Mouse (Mus musculus): ENCODE data around the gene Fermt2. TPM values are rescaled to one million over a fixed set of nuclear protein-coding genes. Genes with fewer than 3 reads are reported as not detected.

The Fermt2 gene
- 88.2 and 99.0 TPM in 2 replicates for polyA plus RNA-seq (2012; rRNA removed; ENCODE audit: low replicate concordance)

DNA sequence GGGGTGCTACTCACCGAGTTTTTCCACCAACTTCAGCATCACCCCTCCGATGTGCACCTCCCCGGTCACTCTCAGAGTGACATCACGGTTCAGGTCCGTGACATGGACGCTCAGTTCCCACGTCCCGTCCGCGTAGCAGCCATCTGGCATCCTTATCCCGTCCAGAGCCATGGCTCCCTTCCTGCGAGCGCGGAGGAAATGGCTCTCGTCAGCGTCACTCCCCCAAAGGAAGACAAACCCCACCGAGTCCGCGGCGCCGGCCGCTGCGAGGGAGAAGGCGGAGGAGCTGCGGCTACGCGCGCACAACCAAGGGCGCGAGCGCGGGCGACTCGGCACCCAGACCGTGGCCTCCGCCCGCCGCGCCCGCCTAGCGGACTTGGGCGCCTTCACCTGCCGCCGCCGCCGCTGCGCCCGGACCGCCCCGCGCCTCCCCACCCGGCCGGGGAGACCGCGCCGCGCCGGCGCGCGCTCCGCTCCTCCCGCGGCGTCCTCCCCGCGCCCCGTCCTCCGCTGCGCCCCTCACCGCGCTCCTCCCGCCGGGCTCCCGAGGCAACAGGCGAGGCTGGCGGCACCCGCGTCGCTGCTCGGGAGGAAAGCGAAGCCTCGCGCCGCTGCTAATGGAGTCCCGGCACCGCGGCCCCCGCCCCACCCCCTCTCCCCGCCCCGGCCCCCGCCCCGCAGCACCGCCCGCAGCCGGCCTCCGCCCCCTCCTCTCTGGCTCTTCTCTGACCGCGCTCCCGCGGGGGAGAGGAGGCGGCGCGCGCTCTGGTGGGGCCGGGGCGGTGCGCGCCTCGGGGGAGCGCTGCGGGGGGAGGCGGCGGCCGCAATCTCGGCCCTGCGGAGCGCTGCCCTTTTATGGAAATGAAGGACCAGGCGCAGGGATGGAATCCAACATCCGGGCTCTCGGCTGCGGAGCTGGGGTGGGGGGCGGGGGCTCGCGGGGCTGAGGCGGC is at the start of gene Fermt2:
Gene Fermt2 (minus strand): TSS at position 708 of the 953 bp plus-strand sequence.

Other genes with a start within 250 kb of the Fermt2 start
- gene Ero1l, start 211.3 kb downstream of the Fermt2 start, polyA plus RNA-seq (2012; rRNA removed; ENCODE audit: low replicate concordance) = 7.2 and 9.7 TPM in 2 replicates
- gene Psmc6, start 200.3 kb downstream of the Fermt2 start, polyA plus RNA-seq (2012; rRNA removed; ENCODE audit: low replicate concordance) = 30.6 and 43.4 TPM in 2 replicates
- 2.5 and 9.7 TPM in 2 replicates for gene Styx, start 179.0 kb downstream of the Fermt2 start, polyA plus RNA-seq (2012; rRNA removed; ENCODE audit: low replicate concordance)
- gene Gnpnat1, start 125.2 kb downstream of the Fermt2 start, polyA plus RNA-seq (2012; rRNA removed; ENCODE audit: low replicate concordance) = 4.2 and 6.0 TPM in 2 replicates
- 17.5 and 20.6 TPM in 2 replicates for gene Ddhd1, start 128.0 kb upstream of the Fermt2 start, polyA plus RNA-seq (2012; rRNA removed; ENCODE audit: low replicate concordance)

All from subcutaneous adipose tissue, adult 2 months (tissue).